Mouse (Mus musculus): ENCODE measurements at regions not wholly inside any gene's neighbourhood (a gene's known extent, or its start where the extent isn't known, plus 50 kb on each side); places are given as distances from the start of the nearest gene placed in this dataset.

DNA sequence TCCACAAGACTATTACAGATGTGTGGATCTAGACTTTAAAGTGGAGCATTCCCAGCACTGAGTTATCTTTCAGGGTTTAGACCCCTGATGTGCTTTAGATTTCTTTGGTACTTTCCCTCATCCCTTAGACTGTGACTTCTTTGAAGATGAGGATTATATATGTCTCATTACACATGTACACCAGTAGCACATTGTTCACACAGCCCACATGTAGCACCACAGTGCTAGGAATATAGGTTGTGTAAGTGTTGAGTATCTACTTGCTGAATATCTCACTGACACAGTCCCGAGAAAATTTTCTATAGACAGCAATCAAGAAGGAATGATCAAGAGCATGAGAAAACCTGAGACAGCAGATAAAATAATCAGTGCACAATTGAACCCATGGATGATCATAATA, 243.4 kb upstream of the Brinp1 start:
- DNase-seq, result no peak

DNA sequence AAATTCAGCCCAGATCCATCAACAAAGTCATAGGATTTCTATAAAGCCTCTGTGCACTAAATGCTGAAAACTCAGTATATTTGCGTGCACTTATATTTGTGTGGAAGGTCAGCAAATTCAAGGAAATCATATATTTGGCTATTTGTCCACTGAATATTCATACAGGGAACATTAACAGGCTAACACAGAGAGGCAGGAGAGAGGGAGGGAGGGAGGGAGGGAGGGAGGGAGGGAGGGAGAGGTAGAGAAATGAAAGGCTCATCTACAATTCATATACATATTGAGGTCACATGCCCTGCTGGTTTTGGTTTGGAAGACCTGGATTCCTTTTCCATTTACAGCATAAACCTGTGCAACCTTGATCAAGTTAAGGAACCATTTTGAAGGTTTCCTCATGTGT, 241.9 kb upstream of the Brinp1 start:
- no peak for DNase-seq

DNA sequence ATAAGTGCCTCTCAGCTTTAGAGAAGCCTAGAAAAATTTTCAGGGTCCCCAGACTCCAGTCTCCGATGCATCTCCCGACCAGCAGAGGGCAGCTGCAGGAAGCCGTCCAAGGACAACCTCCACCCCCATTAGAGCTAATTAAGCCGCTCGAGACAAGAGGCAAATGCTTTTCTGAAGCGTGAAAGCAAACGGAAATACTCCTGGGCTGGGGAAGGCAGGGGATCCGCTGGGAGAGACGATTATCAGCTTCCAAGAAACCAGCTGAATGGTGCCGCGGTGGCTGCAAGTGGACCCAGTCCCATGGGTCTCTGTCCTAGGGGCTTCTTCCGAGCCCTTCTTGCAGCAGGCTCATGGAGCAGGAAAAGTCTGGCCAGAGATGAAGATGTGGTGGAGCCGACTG, 241.4 kb upstream of the Brinp1 start:
- peak; percentile 85 for DNase-seq

Data from kidney, postnatal 10 days (tissue).